Mouse (Mus musculus): ENCODE results near the gene Lztfl1. TPM values are rescaled to one million over a fixed set of nuclear protein-coding genes. Genes with fewer than 3 reads are reported as not detected.

Lztfl1 gene
- total RNA-seq (2023), result 102 TPM

DNA sequence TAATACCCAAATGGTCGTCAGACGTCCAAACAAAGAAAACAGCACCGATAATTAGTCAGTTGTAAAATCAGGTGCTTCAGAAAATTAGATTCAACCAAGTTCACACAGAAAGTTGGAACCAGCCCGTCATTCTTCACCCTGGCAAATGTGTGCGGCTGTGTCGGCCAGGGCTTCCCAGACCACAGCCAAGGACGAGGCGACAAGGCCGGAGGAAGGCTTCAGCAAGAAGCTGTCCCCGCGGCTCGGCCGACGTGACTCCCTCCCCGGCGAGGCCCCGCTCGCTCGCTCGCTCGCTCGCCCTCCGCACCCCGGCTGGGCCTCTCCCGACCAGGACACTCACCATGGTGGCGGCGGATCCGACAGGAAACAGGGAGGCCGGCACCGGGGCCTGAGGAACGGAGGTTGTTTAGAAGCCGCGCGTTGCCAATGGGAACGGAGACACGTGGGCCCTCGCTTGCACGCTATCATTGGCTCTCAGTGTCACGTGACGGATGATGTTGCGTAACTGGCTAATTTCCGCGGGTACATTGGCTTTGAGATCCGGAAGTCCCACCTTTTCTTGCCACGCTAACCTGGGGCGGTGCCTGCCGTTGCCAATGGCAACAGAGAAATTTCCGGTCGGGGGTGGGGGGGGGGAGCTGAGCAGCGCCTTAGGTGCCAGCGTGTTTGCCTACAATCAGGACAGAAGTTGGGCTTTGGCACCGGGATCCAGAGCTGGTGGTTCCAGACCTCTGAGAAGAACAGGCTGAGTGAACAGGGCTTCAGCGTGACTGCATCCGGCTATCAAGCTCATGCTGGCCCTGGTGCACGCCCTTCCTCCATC lies at the start of gene Lztfl1:
Lztfl1 (minus strand) TSS at position 512 of the 823 bp plus-strand sequence.

GRCm38 (mm10) chr9:123678327-123679105 lies 39.0 kb downstream of the Lztfl1 start, which contains the start of the genes Ccr9 and Slc6a20a:
Gene Ccr9, plus strand, starts transcription at chr9:123678439.
Gene Slc6a20a, minus strand, starts transcription at chr9:123678885.

Other genes starting within 250 kb of the Lztfl1 start
- 62.1 TPM for gene Limd1, start 239.0 kb downstream of the Lztfl1 start, total RNA-seq (2023)
- gene Sacm1l, start 187.9 kb downstream of the Lztfl1 start, total RNA-seq (2023), result 24.4 TPM
- not detected for gene Slc6a20b, start 85.1 kb downstream of the Lztfl1 start, total RNA-seq (2023)
- gene Ccr9, start 39.3 kb downstream of the Lztfl1 start, total RNA-seq (2023), result 5.1 TPM
- 0.21 TPM for gene Slc6a20a, start 38.8 kb downstream of the Lztfl1 start, total RNA-seq (2023)
- gene Cxcr6, start 88.8 kb upstream of the Lztfl1 start, total RNA-seq (2023), result 1.1 TPM
- 33.9 TPM for gene Fyco1, start 134.2 kb upstream of the Lztfl1 start, total RNA-seq (2023)
- gene Xcr1, start 144.3 kb upstream of the Lztfl1 start, total RNA-seq (2023), result 0.29 TPM

All from CD4-positive naive resting alpha-beta T cell, adult 76 days (primary cell).